Mouse (Mus musculus) layer of hippocampus, adult 2 months (tissue): ENCODE measurements around the gene Gstt1. TPM values are rescaled to one million over a fixed set of nuclear protein-coding genes. Genes with fewer than 3 reads are reported as not detected.

Experiments
- DNase-seq, 2 experiments: peaks; one replicate each; pipeline ENCODE4 v3.0.0; 2022; ENCODE audit warnings: low spot score in 2 of 2
- H3K27ac ChIP-seq: fragments of 200-600 bp; 2 replicates; pipeline ENCODE4 v1.8.1; 2022
- H3K4me3 ChIP-seq: fragments of 200-600 bp; 2 replicates; pipeline ENCODE4 v1.8.1; 2022; ENCODE audit warnings: mild to moderate bottlenecking
- CTCF ChIP-seq: fragments of 200-600 bp; conservative IDR thresholded peaks from 2 replicates; pipeline ENCODE4 v1.8.1; 2022; ENCODE audit warnings: antibody characterized with exemption, mild to moderate bottlenecking, moderate library complexity
- total RNA-seq, 2 experiments: library from RNA; stranded (reverse); gene quantifications; 2 replicates each; pipeline ENCODE4 v1.2.3; 2021

Gstt1 gene
- total RNA-seq, 2 experiments from 2014 or later: 6.7 to 7.2 TPM

DNA sequence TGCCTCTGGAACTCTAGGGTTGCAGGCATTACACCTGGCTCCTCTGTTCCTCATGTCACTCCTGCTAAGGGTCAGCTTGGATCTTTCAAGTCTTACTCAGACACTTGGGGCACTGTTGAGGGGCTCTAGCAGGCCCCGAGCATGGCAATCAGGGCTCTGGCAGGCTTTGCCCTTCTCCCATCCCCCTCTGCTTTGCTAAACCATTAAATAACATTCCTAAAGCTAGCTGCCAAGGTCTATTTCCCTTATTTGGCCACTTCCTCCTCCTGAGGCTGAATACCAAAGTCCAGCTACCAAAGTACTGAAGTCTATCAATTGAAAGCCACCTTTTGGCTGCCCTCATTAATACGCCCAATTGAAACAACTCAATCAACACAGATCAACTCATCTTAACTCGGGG lies 3.5 kb downstream of the Gstt1 start:
- Histone ChIP-seq H3K27ac (no peak overlapping the region), H3K4me3 (no peak overlapping the region)
- no peak for TF ChIP-seq CTCF
- no peak for DNase-seq

GRCm38 (mm10) chr10:75790773-75791172 lies 7.6 kb downstream of the Gstt1 start:
- TF ChIP-seq CTCF: peak; percentile 51
- no peak overlapping the region for H3K4me3 ChIP-seq
- no peak overlapping the region for H3K27ac ChIP-seq
- DNase-seq: no peak

GRCm38 (mm10) chr10:75789841-75790240 lies 8.5 kb downstream of the Gstt1 start:
- TF ChIP-seq CTCF: no peak

DNA sequence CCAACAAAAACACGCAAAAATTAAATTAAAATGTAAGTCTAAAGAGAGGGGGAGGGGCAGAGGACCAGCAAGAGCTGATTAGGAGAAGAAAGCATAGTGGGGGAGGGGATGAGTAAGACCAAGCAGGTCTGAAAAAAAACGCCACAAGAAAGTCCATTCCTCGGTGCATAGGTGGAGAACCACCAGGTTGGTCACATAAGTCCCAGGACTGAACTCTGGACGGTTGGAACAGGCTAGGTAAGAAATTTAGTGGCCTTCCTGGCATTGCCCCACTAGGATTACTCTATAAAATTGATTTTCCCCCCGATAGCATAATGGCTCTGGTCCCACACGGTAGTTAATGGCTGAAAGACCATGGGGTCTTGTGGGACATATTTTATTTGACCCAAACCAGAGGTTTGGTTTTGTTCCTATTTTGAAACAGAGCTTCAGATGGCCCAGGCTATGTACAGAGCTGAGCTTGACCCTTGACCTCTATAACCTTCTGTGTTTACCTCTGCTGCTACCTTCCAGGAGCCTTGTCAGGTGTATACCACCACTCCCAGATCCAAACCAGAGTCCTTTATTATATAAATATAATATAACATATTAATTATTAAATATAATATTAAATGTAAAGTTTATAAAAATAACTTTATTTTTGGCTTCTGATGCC lies 9.2 kb downstream of the Gstt1 start:
- no peak overlapping the region for H3K4me3 ChIP-seq
- no peak overlapping the region for H3K27ac ChIP-seq
- DNase-seq: no peak
- no peak for TF ChIP-seq CTCF

More at GRCm38 (mm10) chr10:75789841-75790240, 8.5 kb downstream of the Gstt1 start:
- DNase-seq: no peak
- no peak overlapping the region for H3K27ac ChIP-seq
- no peak overlapping the region for H3K4me3 ChIP-seq

GRCm38 (mm10) chr10:75788277-75788676 lies 10.1 kb downstream of the Gstt1 start:
- no peak overlapping the region for H3K27ac ChIP-seq
- TF ChIP-seq CTCF: no peak
- H3K4me3 ChIP-seq: no peak overlapping the region
- DNase-seq: no peak

DNA sequence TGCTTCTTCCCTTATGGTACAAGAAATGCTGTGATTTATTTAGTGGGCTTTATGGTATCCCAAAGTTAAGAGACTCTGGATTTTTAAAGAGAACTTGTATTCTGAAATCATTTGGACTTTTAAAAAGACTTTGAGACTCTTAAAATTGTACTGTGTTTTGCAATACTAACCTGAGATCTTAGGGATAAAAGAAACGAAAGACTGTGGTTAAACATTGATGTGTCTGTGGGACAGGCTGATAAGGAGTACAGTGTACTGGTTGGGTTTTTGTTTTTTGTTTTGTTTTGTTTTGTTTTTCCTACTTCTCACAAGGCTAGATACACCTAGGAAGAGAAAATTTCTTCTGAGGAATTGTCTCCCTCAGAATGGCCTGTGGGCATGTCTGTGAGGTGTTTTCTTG lies 12.9 kb downstream of the Gstt1 start:
- Histone ChIP-seq H3K27ac (no peak overlapping the region), H3K4me3 (no peak overlapping the region)
- no peak for DNase-seq
- TF ChIP-seq CTCF: no peak

DNA sequence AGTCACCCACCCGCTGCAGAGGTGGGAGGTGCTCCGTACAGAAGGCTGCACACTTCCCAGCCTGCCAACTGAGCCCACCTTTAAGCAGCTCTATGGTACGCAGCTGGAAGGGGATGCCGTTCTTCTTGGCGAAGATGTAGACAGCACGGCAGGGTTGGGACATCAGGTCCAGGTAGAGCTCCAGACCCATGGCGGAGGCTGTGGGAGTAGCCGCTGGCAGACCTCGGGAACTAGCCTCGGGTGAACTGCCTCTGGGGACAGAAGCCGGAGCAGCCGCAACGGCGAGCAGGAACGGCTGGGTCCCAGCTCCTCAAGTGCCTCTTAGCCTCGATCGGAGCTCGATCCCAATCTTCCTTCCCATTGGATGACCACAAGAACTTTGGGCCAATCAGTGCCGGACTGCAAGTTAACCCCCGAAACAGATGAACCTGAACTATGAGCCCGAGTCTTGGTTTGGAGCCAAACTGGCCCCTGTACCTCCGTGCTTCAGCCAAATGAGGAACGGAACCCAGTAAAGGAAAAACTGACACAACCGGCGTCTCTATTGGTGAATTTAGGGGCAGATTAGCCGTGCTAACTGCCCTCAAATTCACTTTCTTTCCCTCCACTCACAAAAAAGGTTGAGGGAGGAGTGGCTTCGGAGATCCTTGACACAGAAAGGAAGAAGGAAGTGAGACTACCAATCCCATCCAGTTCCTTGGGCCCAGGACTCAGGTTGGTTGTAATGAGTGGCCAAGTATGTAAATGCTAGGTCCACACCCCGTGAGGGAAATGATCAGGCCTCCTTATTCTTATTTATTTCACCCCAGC lies 17.4 kb downstream of the Gstt1 start, which contains the start of the genes Gm20441 and Gstt3:
TSS of gene Gm20441 (minus strand) at position 186 of the 810 bp plus-strand sequence.
TSS of gene Gstt3 (minus strand) at position 646 of the 810 bp plus-strand sequence.
- no peak for TF ChIP-seq CTCF
- peak within 1 kb of the TSS; percentile 52 for H3K4me3 ChIP-seq
- DNase-seq: no peak

GRCm38 (mm10) chr10:75779206-75780174 lies 18.9 kb downstream of the Gstt1 start:
- no peak overlapping the region for H3K4me3 ChIP-seq
- no peak for DNase-seq
- no peak for TF ChIP-seq CTCF
- no peak overlapping the region for H3K27ac ChIP-seq

More for the DNA sequence above, 17.4 kb downstream of the Gstt1 start, which contains the start of the genes Gm20441 and Gstt3:
- H3K27ac ChIP-seq: no peak within 1 kb of the TSS

DNA sequence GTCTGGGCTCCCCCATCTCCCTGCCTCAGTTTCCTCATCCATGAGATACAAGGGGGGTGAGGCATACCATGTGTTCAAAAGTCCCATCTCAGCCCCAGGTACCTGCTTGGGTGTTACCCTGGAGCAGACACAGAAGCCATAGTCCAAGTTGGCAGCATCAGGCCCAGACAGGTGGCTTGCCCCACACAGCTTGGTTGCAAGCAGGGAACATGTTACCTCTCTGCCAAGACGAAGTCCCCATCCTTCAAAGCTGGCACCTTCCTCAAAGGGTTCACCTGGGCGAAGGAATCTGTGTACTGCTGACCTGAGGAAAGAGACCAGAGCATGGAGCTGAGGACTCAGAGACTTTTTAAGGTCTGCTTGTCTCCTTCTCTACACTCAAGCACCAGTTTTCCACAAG lies 20.5 kb downstream of the Gstt1 start:
- DNase-seq: no peak
- no peak overlapping the region for H3K4me3 ChIP-seq
- H3K27ac ChIP-seq: no peak overlapping the region
- no peak for TF ChIP-seq CTCF

- no peak overlapping the region for H3K4me3 ChIP-seq
- H3K27ac ChIP-seq: no peak overlapping the region
- TF ChIP-seq CTCF: no peak
- DNase-seq: no peak
Measured at GRCm38 (mm10) chr10:75776562-75776961, 21.8 kb downstream of the Gstt1 start.

GRCm38 (mm10) chr10:75774587-75774986 lies 23.8 kb downstream of the Gstt1 start:
- no peak for TF ChIP-seq CTCF
- H3K27ac ChIP-seq: no peak overlapping the region
- H3K4me3 ChIP-seq: no peak overlapping the region
- DNase-seq: no peak

- no peak overlapping the region for H3K4me3 ChIP-seq
- TF ChIP-seq CTCF: no peak
Measured at GRCm38 (mm10) chr10:75774102-75774501, 24.3 kb downstream of the Gstt1 start.

More at GRCm38 (mm10) chr10:75774102-75774501, 24.3 kb downstream of the Gstt1 start:
- no peak for DNase-seq
- no peak overlapping the region for H3K27ac ChIP-seq
